Mouse (Mus musculus) forebrain, embryonic 12.5 days (tissue): ENCODE data around the gene Parp14. TPM values are rescaled to one million over a fixed set of nuclear protein-coding genes. Genes with fewer than 3 reads are reported as not detected.

Experiments
- ATAC-seq: fragments of 200-750 bp; cut with Nextera tagmentation; 2 replicates; pipeline ENCODE4 v1.8.0; 2017; ENCODE audit warnings: moderate TSS enrichment; ENCODE audit not compliant: low FRiP score
- H3K27ac ChIP-seq: fragments of 300-500 bp; sonication (generic); 2 replicates; pipeline ENCODE4 v1.5.1; 2016; ENCODE audit warnings: mild to moderate bottlenecking
- H3K27me3 ChIP-seq: fragments of 300-500 bp; sonication (generic); 2 replicates; pipeline ENCODE4 v1.6.1; 2016; ENCODE audit warnings: mild to moderate bottlenecking
- H3K36me3 ChIP-seq: fragments of 300-500 bp; sonication (generic); replicated peaks from 2 replicates; pipeline ENCODE4 v1.6.1; 2016; ENCODE audit warnings: mild to moderate bottlenecking
- H3K4me1 ChIP-seq: fragments of 300-500 bp; sonication (generic); 2 replicates; pipeline ENCODE4 v1.6.1; 2016
- H3K4me2 ChIP-seq: fragments of 300-500 bp; sonication (generic); 2 replicates; pipeline ENCODE4 v1.6.1; 2016; ENCODE audit warnings: mild to moderate bottlenecking, moderate library complexity
- H3K4me3 ChIP-seq: fragments of 300-500 bp; sonication (generic); replicated peaks from 2 replicates; pipeline ENCODE4 v1.5.1; 2016; ENCODE audit warnings: mild to moderate bottlenecking
- H3K9ac ChIP-seq: fragments of 300-500 bp; sonication (generic); 2 replicates; pipeline ENCODE4 v1.6.1; 2016; ENCODE audit warnings: mild to moderate bottlenecking
- H3K9me3 ChIP-seq: fragments of 300-500 bp; sonication (generic); 2 replicates; pipeline ENCODE4 v1.6.1; 2016
- WGBS: fragments of 180-500 bp; shearing (Covaris S2); methylation state at CpG from one replicate; pipeline ENCODE4 v1.1.7; 2016; 5-methylcytosine and 5-hydroxymethylcytosine counted together
- polyA plus RNA-seq: library from polyadenylated mRNA; unstranded; fragments of >200 nt; fragmentation: Nextera tagmentation; extraction: Ambion mirVana; gene quantifications from 2 replicates; pipeline ENCODE4 v1.2.1, GENCODE M21; 2016

The Parp14 gene
- polyA plus RNA-seq, 1 experiment from 2014 or later, result 0.28 TPM

- Histone ChIP-seq H3K4me1 (no peaks in the 10 kb centered on the region), H3K27me3 (no peaks in the 10 kb centered on the region), H3K27ac (no peak overlapping the region), H3K9ac (no peak overlapping the region), H3K4me3 (no peak overlapping the region), H3K4me2 (no peak overlapping the region), H3K9me3 (no peaks in the 10 kb centered on the region), H3K36me3 (no peaks in the 10 kb centered on the region; the same call in 1 of the 2 replicates)
- 90% methylated on average over 6 of the region's 6 CpGs for WGBS
- ATAC-seq, result no peak
These were observed 64.2 kb downstream of the Parp14 start for GRCm38 (mm10) chr16:35806973-35807662.

DNA sequence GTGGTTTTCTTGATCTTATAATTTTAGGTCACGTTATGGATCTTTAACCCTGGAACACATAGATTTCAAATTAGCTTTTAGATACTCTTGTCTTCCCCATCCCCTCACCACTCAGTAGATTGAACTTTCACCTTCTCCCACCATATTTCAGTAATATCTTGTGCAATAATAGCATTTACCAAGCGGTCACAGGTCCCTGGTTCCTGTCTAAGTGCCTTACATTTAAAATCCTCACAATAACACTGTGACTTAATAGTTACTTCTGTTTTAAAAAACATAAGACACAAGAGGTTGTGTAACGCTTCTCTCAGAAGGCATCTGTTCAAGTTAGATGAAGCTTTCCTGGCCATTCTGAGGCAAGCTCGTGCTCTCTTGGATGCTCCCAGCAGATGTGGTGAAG lies 67.6 kb downstream of the Parp14 start:
- Histone ChIP-seq H3K4me1 (no peaks in the 10 kb centered on the region), H3K4me3 (no peak overlapping the region), H3K9me3 (0 out of 2 replicates have a peak, but pooled peaks cover 5% of the 10 kb centered on the region), H3K36me3 (peaks cover 16% of the 10 kb centered on the region), H3K27ac (no peak overlapping the region), H3K27me3 (no peaks in the 10 kb centered on the region), H3K9ac (no peak overlapping the region), H3K4me2 (no peak overlapping the region)
- no peak for ATAC-seq
- WGBS, result 93% methylated on average over 4 of the region's 4 CpGs

DNA sequence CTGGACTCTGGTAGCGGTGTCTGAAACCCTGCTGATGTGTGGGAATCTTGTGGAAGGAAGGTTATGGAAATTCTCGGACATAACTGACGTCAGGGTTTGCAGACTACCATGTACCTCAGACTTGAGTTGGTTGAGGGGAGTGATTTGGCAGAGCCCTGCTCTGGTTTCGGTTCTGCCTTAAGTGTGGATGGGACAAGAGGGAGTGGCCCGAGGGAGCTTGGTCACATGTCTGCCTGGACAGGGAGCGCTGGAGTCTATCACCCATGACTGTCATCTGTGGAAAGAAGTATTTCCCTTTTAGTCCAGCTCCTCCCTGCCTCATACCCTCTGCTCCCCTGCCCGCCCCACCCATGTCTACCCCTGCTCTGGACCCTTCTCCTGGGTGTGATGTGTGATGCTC lies 69.2 kb downstream of the Parp14 start:
- peaks cover 25% of the 10 kb centered on the region for H3K36me3 ChIP-seq
- no peak for ATAC-seq
- WGBS, result 94% methylated on average over 7 of the region's 7 CpGs

DNA sequence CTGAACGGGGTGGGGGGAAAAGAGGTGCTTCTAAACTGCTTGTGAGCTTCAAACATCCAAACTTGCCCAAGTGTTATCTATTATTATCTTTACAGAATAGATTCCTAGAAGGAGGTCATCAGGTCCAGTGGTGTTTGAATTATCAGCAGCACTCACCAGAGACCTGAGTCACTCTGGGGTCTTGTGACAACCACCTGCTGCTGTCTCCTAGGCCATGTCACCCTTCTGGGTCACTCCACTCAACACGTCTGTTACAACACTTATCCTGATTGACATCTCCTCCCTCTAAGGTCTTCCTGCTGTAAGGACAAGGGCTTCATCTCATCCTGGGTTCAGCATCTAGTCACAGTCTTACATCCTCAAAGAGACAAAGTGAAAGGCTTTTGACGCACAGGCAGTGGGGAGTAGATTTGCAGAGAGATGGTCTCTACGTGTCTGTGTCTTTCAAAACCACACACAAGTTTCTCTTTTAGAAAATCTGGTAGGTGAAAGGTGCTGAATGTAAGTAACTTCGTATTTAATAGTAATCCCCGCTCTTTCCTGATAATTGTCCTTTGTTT lies 79.3 kb downstream of the Parp14 start:
- Histone ChIP-seq H3K4me1 (peaks cover 8% of the 10 kb centered on the region), H3K27ac (no peak overlapping the region), H3K27me3 (no peaks in the 10 kb centered on the region), H3K4me3 (no peak overlapping the region), H3K4me2 (no peak overlapping the region), H3K9ac (no peak overlapping the region), H3K36me3 (peaks cover 6% of the 10 kb centered on the region), H3K9me3 (no peaks in the 10 kb centered on the region)
- 74% methylated on average over 6 of the region's 6 CpGs for WGBS
- ATAC-seq, result no peak

More for the DNA sequence above, 69.2 kb downstream of the Parp14 start:
- Histone ChIP-seq H3K27ac (no peak overlapping the region), H3K9me3 (0 out of 2 replicates have a peak, but pooled peaks cover 5% of the 10 kb centered on the region), H3K27me3 (no peaks in the 10 kb centered on the region), H3K9ac (no peak overlapping the region), H3K4me1 (no peaks in the 10 kb centered on the region), H3K4me2 (no peak overlapping the region), H3K4me3 (no peak overlapping the region)

DNA sequence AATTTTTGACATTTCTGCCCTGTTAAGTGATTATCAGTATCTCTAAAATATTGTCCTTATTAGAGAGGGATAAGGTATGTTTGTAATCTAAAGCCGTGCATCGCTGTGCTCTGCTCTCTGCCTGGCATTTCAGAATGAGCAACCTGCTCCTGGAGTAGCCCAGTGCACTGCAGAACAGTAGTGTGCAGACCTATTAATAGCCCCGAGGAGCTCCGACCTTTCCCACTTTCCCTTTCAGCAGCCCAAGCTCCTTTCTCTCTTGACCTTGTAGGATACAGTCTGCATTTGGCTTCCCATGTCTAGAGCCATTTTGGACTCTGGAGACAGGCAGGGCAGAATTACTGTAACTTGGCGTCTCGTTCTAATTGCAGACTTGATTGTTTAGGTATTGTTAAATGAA lies 83.0 kb downstream of the Parp14 start:
- 95% methylated on average over 6 of the region's 6 CpGs for WGBS
- H3K4me3 ChIP-seq, result no peak overlapping the region
- no peak overlapping the region for H3K27ac ChIP-seq
- no peak overlapping the region for H3K9ac ChIP-seq
- no peaks in the 10 kb centered on the region for H3K9me3 ChIP-seq
- no peak overlapping the region for H3K4me2 ChIP-seq
- H3K4me1 ChIP-seq, result peaks cover 11% of the 10 kb centered on the region
- no peaks in the 10 kb centered on the region for H3K27me3 ChIP-seq
- H3K36me3 ChIP-seq, result peaks cover 6% of the 10 kb centered on the region
- no peak for ATAC-seq

- Histone ChIP-seq H3K36me3 (peaks cover 6% of the 10 kb centered on the region), H3K27me3 (no peaks in the 10 kb centered on the region), H3K9ac (no peak overlapping the region), H3K4me2 (no peak overlapping the region), H3K4me1 (peaks cover 11% of the 10 kb centered on the region), H3K9me3 (no peaks in the 10 kb centered on the region), H3K27ac (no peak overlapping the region), H3K4me3 (no peak overlapping the region)
- WGBS, result 52% methylated on average over 8 of the region's 8 CpGs
- peak; percentile 61; the same call in 1 of the 2 replicates for ATAC-seq
These were observed 83.7 kb downstream of the Parp14 start for GRCm38 (mm10) chr16:35787568-35788189.

GRCm38 (mm10) chr16:35787163-35787562 lies 84.2 kb downstream of the Parp14 start:
- Histone ChIP-seq H3K9ac (no peak overlapping the region), H3K36me3 (peaks cover 6% of the 10 kb centered on the region), H3K4me3 (no peak overlapping the region), H3K27ac (no peak overlapping the region), H3K4me1 (peaks cover 11% of the 10 kb centered on the region), H3K27me3 (no peaks in the 10 kb centered on the region), H3K9me3 (no peaks in the 10 kb centered on the region), H3K4me2 (no peak overlapping the region)
- 0 out of 2 replicates have a peak, but pooled peaks have one; percentile 33 for ATAC-seq
- whole genome bisulfite sequencing, result 87% methylated on average over 6 of the region's 6 CpGs

- WGBS, result 89% methylated on average over 7 of the region's 7 CpGs
These were observed 87.1 kb downstream of the Parp14 start for GRCm38 (mm10) chr16:35784134-35784725.

GRCm38 (mm10) chr16:35783207-35783573 lies 88.2 kb downstream of the Parp14 start:
- Histone ChIP-seq H3K27ac (no peak overlapping the region), H3K4me1 (peaks cover 11% of the 10 kb centered on the region), H3K4me2 (no peak overlapping the region), H3K27me3 (no peaks in the 10 kb centered on the region), H3K4me3 (no peak overlapping the region), H3K9ac (no peak overlapping the region), H3K9me3 (no peaks in the 10 kb centered on the region), H3K36me3 (no peaks in the 10 kb centered on the region)
- ATAC-seq, result no peak
- WGBS, result 87% methylated on average over 3 of the region's 3 CpGs

More at GRCm38 (mm10) chr16:35784134-35784725, 87.1 kb downstream of the Parp14 start:
- Histone ChIP-seq H3K27ac (no peak overlapping the region), H3K36me3 (no peaks in the 10 kb centered on the region), H3K4me2 (no peak overlapping the region), H3K4me3 (no peak overlapping the region), H3K27me3 (no peaks in the 10 kb centered on the region), H3K9me3 (no peaks in the 10 kb centered on the region), H3K9ac (no peak overlapping the region), H3K4me1 (peaks cover 11% of the 10 kb centered on the region)
- ATAC-seq, result no peak

Other genes starting within 250 kb of the Parp14 start
- 22.7 and 23.3 TPM in 2 replicates for gene Dirc2, start 102.2 kb downstream of the Parp14 start, polyA plus RNA-seq
- 20.2 and 22.2 TPM in 2 replicates for gene Hspbap1, start 101.2 kb downstream of the Parp14 start, polyA plus RNA-seq
- 2.6 and 3.7 TPM in 2 replicates for gene Parp9, start 66.9 kb upstream of the Parp14 start, polyA plus RNA-seq
- gene Dtx3l, start 67.6 kb upstream of the Parp14 start, polyA plus RNA-seq, result 4.8 and 4.9 TPM in 2 replicates
- gene Kpna1, start 107.2 kb upstream of the Parp14 start, polyA plus RNA-seq, result 90.1 and 96.3 TPM in 2 replicates
- gene Wdr5b, start 169.6 kb upstream of the Parp14 start, polyA plus RNA-seq, result 12.1 TPM in 2 replicates
- 219 and 249 TPM in 2 replicates for gene Fam162a, start 200.1 kb upstream of the Parp14 start, polyA plus RNA-seq
- gene Ccdc58, start 200.1 kb upstream of the Parp14 start, polyA plus RNA-seq, result 76.5 and 76.8 TPM in 2 replicates